Mouse (Mus musculus) lung, postnatal 0 days (tissue): ENCODE measurements at regions not wholly inside any gene's neighbourhood (a gene's known extent, or its start where the extent isn't known, plus 50 kb on each side); places are given as distances from the start of the nearest gene placed in this dataset.
A peak's percentile ranks its signal among the peaks of the same experiment; 100 is the strongest.

Source experiments
- ATAC-seq: fragments of 200-750 bp; cut with Nextera tagmentation; 2 replicates; pipeline ENCODE4 v1.8.0; 2017; ENCODE audit warnings: moderate library complexity
- DNase-seq: peaks from one replicate; pipeline ENCODE4 v3.0.0-alpha.2; 2016; ENCODE audit warnings: low spot score
- H3K27ac ChIP-seq: fragments of 300-500 bp; sonication (generic); 2 replicates; pipeline ENCODE4 v1.5.1; 2014; ENCODE audit warnings: antibody characterized with exemption, mild to moderate bottlenecking, low read length, mixed read lengths
- H3K27me3 ChIP-seq: fragments of 300-500 bp; sonication (generic); replicated peaks from 2 replicates; pipeline ENCODE4 v1.6.1; 2014; ENCODE audit warnings: low read length, mixed read lengths; ENCODE audit not compliant: insufficient read depth
- H3K36me3 ChIP-seq: fragments of 300-500 bp; sonication (generic); 2 replicates; pipeline ENCODE4 v1.6.1; 2014; ENCODE audit warnings: low read length, mixed read lengths; ENCODE audit not compliant: insufficient read depth
- H3K4me1 ChIP-seq: fragments of 300-500 bp; sonication (generic); 2 replicates; pipeline ENCODE4 v1.6.1; 2014; ENCODE audit warnings: antibody characterized with exemption, low read depth, low read length, mixed read lengths; ENCODE audit not compliant: insufficient read depth
- H3K4me2 ChIP-seq: fragments of 300-500 bp; sonication (generic); replicated peaks from 2 replicates; pipeline ENCODE4 v1.6.1; 2014; ENCODE audit warnings: low read depth, mild to moderate bottlenecking, low read length, moderate library complexity, mixed read lengths
- H3K4me3 ChIP-seq: fragments of 300-500 bp; sonication (generic); 2 replicates; pipeline ENCODE4 v1.5.1; 2014; ENCODE audit warnings: low read depth, low read length
- H3K9ac ChIP-seq: fragments of 300-500 bp; sonication (generic); replicated peaks from 2 replicates; pipeline ENCODE4 v1.6.1; 2014; ENCODE audit warnings: low read depth, mild to moderate bottlenecking
- H3K9me3 ChIP-seq: fragments of 300-500 bp; sonication (generic); 2 replicates; pipeline ENCODE4 v1.6.1; 2016; ENCODE audit warnings: low read length, mixed read lengths
- CTCF ChIP-seq: IDR thresholded peaks from 2 replicates; pipeline ENCODE4 v1.5.1; 2016; ENCODE audit warnings: antibody characterized with exemption, mild to moderate bottlenecking
- EP300 ChIP-seq: IDR thresholded peaks from 2 replicates; pipeline ENCODE4 v1.6.1; 2016; ENCODE audit warnings: antibody characterized with exemption, mild to moderate bottlenecking, control low read depth
- WGBS: fragments of 180-500 bp; shearing (Covaris S2); extraction: QIAGEN DNeasy Blood & Tissue Kit; methylation state at CpG from one replicate; pipeline ENCODE4 v1.1.7; 2014; 5-methylcytosine and 5-hydroxymethylcytosine counted together

GRCm38 (mm10) chr9:31560226-31560556, 95.9 kb upstream of the Tmem45b start:
- 74% methylated on average over 3 of the region's 3 CpGs for WGBS
- no peak overlapping the region for H3K27ac ChIP-seq
- DNase-seq (no peak), ATAC-seq (no peak)
- TF ChIP-seq EP300 (no peak), CTCF (no peak)
- H3K4me1 ChIP-seq = no peaks in the 10 kb centered on the region
- no peak overlapping the region for H3K9ac ChIP-seq
- H3K9me3 ChIP-seq = no peaks in the 10 kb centered on the region
- H3K4me2 ChIP-seq = no peak overlapping the region
- no peak overlapping the region for H3K4me3 ChIP-seq
- H3K27me3 ChIP-seq = 0 out of 2 replicates have a peak, but pooled peaks cover 4% of the 10 kb centered on the region
- no peaks in the 10 kb centered on the region for H3K36me3 ChIP-seq

DNA sequence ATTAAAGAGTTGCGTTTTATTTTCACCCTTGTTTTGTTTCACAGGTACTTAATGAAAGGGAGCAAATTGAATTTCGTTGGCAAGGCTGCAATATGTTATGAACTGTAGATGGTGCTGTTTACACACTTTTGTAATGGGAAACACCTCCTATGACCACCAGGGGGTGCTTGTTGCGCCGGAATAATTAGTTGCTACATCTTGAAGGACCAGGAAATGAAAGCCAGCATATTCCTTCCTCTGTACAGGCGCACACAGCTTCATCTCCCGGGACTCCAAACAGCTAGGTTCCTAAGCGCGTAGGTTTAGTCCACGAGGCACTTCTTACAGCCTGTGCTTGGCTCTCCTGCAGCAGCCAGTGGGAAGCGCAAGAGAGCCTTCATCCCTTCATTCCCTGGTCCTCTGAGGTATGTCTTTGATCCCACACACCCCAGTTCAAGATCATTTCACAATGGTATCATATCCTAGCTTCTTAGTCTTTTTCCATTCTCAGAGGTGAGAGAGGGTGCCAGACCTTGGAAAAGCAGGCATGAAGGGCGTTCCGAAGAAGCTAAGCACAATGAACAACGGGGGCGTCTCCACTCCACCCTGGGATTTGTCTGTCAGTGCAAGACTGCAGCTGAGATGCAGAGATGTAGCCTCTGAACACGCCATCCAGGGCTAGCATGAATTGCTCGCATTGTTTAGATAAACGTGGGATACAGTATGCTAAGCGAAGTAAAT, 95.4 kb upstream of the Tmem45b start:
- Histone ChIP-seq H3K36me3 (no peaks in the 10 kb centered on the region), H3K27me3 (0 out of 2 replicates have a peak, but pooled peaks cover 4% of the 10 kb centered on the region), H3K9ac (no peak overlapping the region), H3K27ac (no peak overlapping the region), H3K9me3 (no peaks in the 10 kb centered on the region), H3K4me2 (peak overlapping the region; percentile 44), H3K4me3 (no peak overlapping the region), H3K4me1 (no peaks in the 10 kb centered on the region)
- TF ChIP-seq EP300 (no peak), CTCF (peak; percentile 100)
- 36% methylated on average over 18 of the region's 18 CpGs for WGBS
- DNase-seq (peak; percentile 89), ATAC-seq (peak; percentile 52)

GRCm38 (mm10) chr9:31543691-31544052, 79.4 kb upstream of the Tmem45b start:
- TF ChIP-seq CTCF (no peak), EP300 (no peak)
- 64% methylated on average over 6 of the region's 6 CpGs for WGBS
- no peaks in the 10 kb centered on the region for H3K36me3 ChIP-seq
- no peaks in the 10 kb centered on the region for H3K9me3 ChIP-seq
- H3K27ac ChIP-seq = no peak overlapping the region
- DNase-seq (no peak), ATAC-seq (no peak)
- H3K4me3 ChIP-seq = no peak overlapping the region
- no peaks in the 10 kb centered on the region for H3K4me1 ChIP-seq
- H3K27me3 ChIP-seq = no peaks in the 10 kb centered on the region
- no peak overlapping the region for H3K4me2 ChIP-seq
- no peak overlapping the region for H3K9ac ChIP-seq

GRCm38 (mm10) chr9:31542909-31543690, 78.8 kb upstream of the Tmem45b start:
- DNase-seq (peak; percentile 87), ATAC-seq (peak; percentile 70)
- H3K27ac ChIP-seq = no peak overlapping the region
- WGBS = 10% methylated on average over 13 of the region's 13 CpGs
- no peaks in the 10 kb centered on the region for H3K4me1 ChIP-seq
- no peak overlapping the region for H3K4me2 ChIP-seq
- no peaks in the 10 kb centered on the region for H3K9me3 ChIP-seq
- no peaks in the 10 kb centered on the region for H3K36me3 ChIP-seq
- no peak overlapping the region for H3K9ac ChIP-seq
- H3K4me3 ChIP-seq = no peak overlapping the region
- no peaks in the 10 kb centered on the region for H3K27me3 ChIP-seq
- TF ChIP-seq EP300 = no peak
- TF ChIP-seq CTCF = peak; percentile 91

DNA sequence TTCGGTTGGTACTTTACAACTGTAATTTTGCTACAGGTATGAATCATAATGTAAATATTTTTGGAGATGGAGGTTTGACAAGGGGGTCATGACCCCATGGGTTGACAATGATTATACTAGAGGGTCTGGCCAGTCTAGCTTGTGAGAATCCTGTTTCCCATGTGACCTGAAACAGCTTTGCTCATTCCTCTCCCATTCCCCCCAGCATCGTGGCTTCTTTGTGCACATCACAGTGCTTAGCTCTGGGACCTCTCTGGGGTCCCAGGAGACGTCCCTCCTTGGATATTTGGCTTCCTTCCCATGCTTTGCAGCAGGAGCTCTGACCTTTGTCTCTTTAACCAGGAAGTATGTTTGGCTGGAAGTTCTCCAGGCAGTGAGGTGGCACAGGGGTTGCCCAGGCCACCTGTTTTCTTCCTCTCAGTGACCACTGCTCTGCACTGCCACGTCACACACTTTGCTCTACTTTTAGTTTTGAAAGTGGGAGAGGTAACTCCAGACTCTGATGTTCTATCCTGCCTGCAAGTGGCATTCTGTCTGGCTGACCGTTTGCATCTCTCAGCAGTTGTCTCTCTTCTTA, 77.4 kb upstream of the Tmem45b start:
- no peak for TF ChIP-seq CTCF
- no peak for TF ChIP-seq EP300
- Histone ChIP-seq H3K27ac (no peak overlapping the region), H3K4me3 (no peak overlapping the region), H3K9me3 (no peaks in the 10 kb centered on the region), H3K4me1 (no peaks in the 10 kb centered on the region), H3K9ac (no peak overlapping the region), H3K36me3 (no peaks in the 10 kb centered on the region), H3K4me2 (no peak overlapping the region), H3K27me3 (no peaks in the 10 kb centered on the region)
- no peak for DNase-seq
- WGBS = 40% methylated on average over 5 of the region's 5 CpGs
- ATAC-seq = no peak

DNA sequence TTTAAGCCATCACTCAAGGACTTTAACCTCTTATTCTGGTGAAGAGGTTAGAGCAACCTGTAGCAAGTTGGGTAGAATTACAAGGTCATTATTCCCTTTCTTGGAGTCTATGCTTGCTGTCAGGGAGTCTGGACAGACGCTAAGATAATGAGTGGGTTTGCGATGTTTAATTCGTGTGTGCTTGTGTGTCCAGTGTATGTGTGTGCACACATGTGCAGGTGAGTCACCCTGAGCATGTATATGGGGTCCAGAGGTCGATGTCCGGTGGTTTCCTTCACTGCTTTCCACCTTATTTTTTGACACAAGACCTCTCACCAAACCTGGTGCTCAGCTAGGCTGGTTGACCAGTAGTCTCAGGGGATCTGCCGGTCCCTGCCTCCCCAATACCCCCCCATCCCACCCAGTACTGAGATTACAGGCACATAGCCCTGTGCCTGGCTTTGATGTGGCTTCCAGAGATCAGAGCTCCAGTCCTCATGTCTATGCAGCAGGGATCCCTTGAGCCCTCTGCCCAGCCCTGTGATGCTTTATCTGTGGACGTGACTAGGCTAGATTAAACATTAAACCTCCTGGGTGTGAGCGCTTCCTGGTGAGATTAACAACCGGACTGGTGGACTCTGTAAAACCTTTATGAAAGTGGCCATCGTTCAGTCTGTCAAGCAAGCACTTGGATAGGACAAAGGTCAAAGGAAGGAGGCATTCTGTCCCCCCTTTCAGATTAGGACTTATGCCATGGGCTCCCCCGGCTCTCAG, 74.4 kb upstream of the Tmem45b start:
- H3K27ac ChIP-seq = no peak overlapping the region
- H3K36me3 ChIP-seq = no peaks in the 10 kb centered on the region
- H3K9me3 ChIP-seq = no peaks in the 10 kb centered on the region
- WGBS = 65% methylated on average over 11 of the region's 11 CpGs
- no peak overlapping the region for H3K4me3 ChIP-seq
- no peak overlapping the region for H3K9ac ChIP-seq
- H3K4me2 ChIP-seq = no peak overlapping the region
- ATAC-seq (no peak), DNase-seq (no peak)
- no peaks in the 10 kb centered on the region for H3K4me1 ChIP-seq
- TF ChIP-seq CTCF = no peak
- TF ChIP-seq EP300 = no peak
- H3K27me3 ChIP-seq = no peaks in the 10 kb centered on the region
